In the genomic region with DNA sequence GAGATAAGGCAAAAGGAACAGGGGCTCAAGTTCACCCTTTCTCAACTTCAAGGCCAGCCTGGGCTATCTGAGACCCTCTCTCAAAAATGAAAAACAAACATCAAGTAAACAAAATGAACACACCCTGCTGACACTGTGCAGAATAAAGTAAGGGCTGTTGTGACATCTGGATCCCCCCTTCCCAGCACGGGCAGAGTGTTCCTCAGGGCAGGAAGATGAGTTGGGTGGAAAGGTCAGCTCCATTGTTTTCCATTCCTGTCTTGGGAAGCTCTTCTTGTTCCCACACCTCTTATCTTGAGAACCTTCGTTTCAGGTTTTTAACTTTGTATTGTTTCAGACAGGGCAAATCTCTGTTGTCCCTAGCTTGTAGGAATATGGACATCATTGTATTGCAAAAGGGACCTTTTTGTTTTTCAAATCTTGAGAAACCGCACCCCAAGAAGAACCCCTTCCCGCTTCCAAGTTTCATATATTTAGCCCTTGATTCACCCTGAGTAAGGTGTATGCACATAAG, we compare ENCODE assay signal across 22 mouse cellular contexts.
A peak's percentile ranks its signal among the peaks of the same experiment; 100 is the strongest.
DNase-seq lines count a peak whose midpoint lies in the region; ATAC-seq and TF ChIP-seq lines count a peak whose summit lies in the region.
"Had no signal": no experiment of that assay in that cellular context is flagged by ENCODE, and none has a peak within 500 bp of the region (broad histone marks: within the 10 kb centered on the region; RNA-seq: fewer than 3 reads in every experiment).

No protein-coding gene starts in this region.

- no peak overlapping the region for H3K4me3 ChIP-seq in kidney, adult 2 months (ENCODE audit: insufficient read depth, low read depth, low read length)
- H3K4me3 ChIP-seq in brown adipose tissue, adult 24 weeks (ENCODE audit: insufficient read depth, low read depth, low read length), result no peak overlapping the region
- no peak overlapping the region for H3K4me3 ChIP-seq in hindbrain, embryonic 11.5 days (ENCODE audit: low read depth, low read length)
- H3K4me3 ChIP-seq: embryonic facial prominence, embryonic 10.5 days; embryonic facial prominence, embryonic 12.5 days; forebrain, embryonic 13.5 days; forebrain, embryonic 15.5 days had no signal

- intact Hi-C loops in heart, postnatal 14 days (cut with DNase I), result no loop called here

- H3K4me1 ChIP-seq in kidney, adult 2 months (ENCODE audit: control insufficient read depth, insufficient read depth, low read length), result no peaks in the 10 kb centered on the region
- peaks cover 20% of the 10 kb centered on the region for H3K4me1 ChIP-seq in brown adipose tissue, adult 24 weeks (ENCODE audit: control insufficient read depth, insufficient read depth, insufficient read length, low read length)
- H3K4me1 ChIP-seq in hindbrain, embryonic 11.5 days (replicated peaks; ENCODE audit: control insufficient read depth, insufficient read depth, low read length), result no peaks in the 10 kb centered on the region
- H3K4me1 ChIP-seq: embryonic facial prominence, embryonic 12.5 days; forebrain, embryonic 13.5 days; forebrain, embryonic 15.5 days had no signal

- no peak overlapping the region for H3K9ac ChIP-seq in hindbrain, embryonic 11.5 days (ENCODE audit: low read depth, low read length)
- H3K9ac ChIP-seq: embryonic facial prominence, embryonic 12.5 days; forebrain, embryonic 13.5 days; forebrain, embryonic 15.5 days; forebrain, postnatal 0 days had no signal

- ATAC-seq in hindbrain, embryonic 11.5 days (ENCODE audit: low FRiP score), result no peak
- ATAC-seq: forebrain, embryonic 13.5 days; forebrain, embryonic 15.5 days; forebrain, postnatal 0 days had no signal

- 79% methylated on average over 4 of the region's 4 CpGs for WGBS in kidney, adult 2 months
- 74% methylated on average over 4 of the region's 4 CpGs for WGBS in hindbrain, embryonic 11.5 days

- H3K27ac ChIP-seq in kidney, adult 2 months (ENCODE audit: insufficient read depth, low read depth, low read length), result no peak overlapping the region
- peak overlapping the region; percentile 76 for H3K27ac ChIP-seq in brown adipose tissue, adult 24 weeks (replicated peaks; ENCODE audit: low read depth, low read length)
- H3K27ac ChIP-seq in hindbrain, embryonic 11.5 days (ENCODE audit: low read depth, low read length), result no peak overlapping the region
- H3K27ac ChIP-seq: embryonic facial prominence, embryonic 10.5 days; embryonic facial prominence, embryonic 12.5 days; forebrain, embryonic 13.5 days; forebrain, embryonic 15.5 days had no signal

- DNase-seq in heart, adult 11 months, result peak; percentile 89
- DNase-seq in heart, postnatal 14 days, result no peak
- DNase-seq in kidney, adult 2 months, result peak; percentile 13
- no peak for DNase-seq in kidney, adult 9 months
- peak; percentile 82 for DNase-seq in R1 (ENCODE audit: low read depth, low spot score)
- no peak for DNase-seq in hindbrain, embryonic 11.5 days (ENCODE audit: low spot score)
- DNase-seq in kidney, adult 8-10 months, result no peak
- DNase-seq: adrenal gland, adult 2 months; adrenal gland, postnatal 10 days; adrenal gland, postnatal 25 days; B cell, adult 2 months; cerebellum, adult 11-12 months; cerebellum, adult 2 months; cerebellum, adult 9-10 months; cerebellum, postnatal 10 days; cerebellum, postnatal 25 days; forebrain, postnatal 0 days had no signal

- no peak for TF ChIP-seq POLR2A in kidney, adult 2 months (IDR thresholded peaks at IDR 0.05; ENCODE audit: low read depth, low read length)

- no peaks in the 10 kb centered on the region for H3K27me3 ChIP-seq in kidney, adult 2 months (replicated peaks; ENCODE audit: control insufficient read depth, insufficient read depth, low read length)
- H3K27me3 ChIP-seq in hindbrain, embryonic 11.5 days (ENCODE audit: control insufficient read depth, insufficient read depth, low read length), result no peaks in the 10 kb centered on the region
- H3K27me3 ChIP-seq: embryonic facial prominence, embryonic 12.5 days; forebrain, embryonic 13.5 days; forebrain, embryonic 15.5 days had no signal

- TF ChIP-seq CTCF in kidney, adult 2 months (conservative IDR thresholded peaks at IDR 0.05; ENCODE audit: insufficient read depth, insufficient read length, low read depth, low read length), result no peak

- no peak overlapping the region for H3K4me2 ChIP-seq in hindbrain, embryonic 11.5 days (replicated peaks; ENCODE audit: low read depth, low read length)
- H3K4me2 ChIP-seq: embryonic facial prominence, embryonic 12.5 days; forebrain, embryonic 13.5 days; forebrain, embryonic 15.5 days had no signal

- H3K36me3 ChIP-seq in kidney, adult 2 months (ENCODE audit: control insufficient read depth, insufficient read depth, low read length), result no peaks in the 10 kb centered on the region
- H3K36me3 ChIP-seq in hindbrain, embryonic 11.5 days (ENCODE audit: control insufficient read depth, insufficient read depth, low read length), result no peaks in the 10 kb centered on the region
- H3K36me3 ChIP-seq: embryonic facial prominence, embryonic 10.5 days; embryonic facial prominence, embryonic 12.5 days; forebrain, embryonic 15.5 days had no signal

- no peaks in the 10 kb centered on the region for H3K9me3 ChIP-seq in hindbrain, embryonic 11.5 days (ENCODE audit: control insufficient read depth, low read length)
- H3K9me3 ChIP-seq: embryonic facial prominence, embryonic 10.5 days; embryonic facial prominence, embryonic 12.5 days; forebrain, embryonic 13.5 days; forebrain, embryonic 15.5 days had no signal

Comparison
In these comparisons a context has a peak if more than half of its experiments do, and no peak if none do; other contexts are left out.
1. DNase-seq: peak in heart, adult 11 months (single experiment), kidney, adult 2 months (single experiment) and R1 (single experiment); none in heart, postnatal 14 days (0 of 2), kidney, adult 9 months (single experiment), hindbrain, embryonic 11.5 days (single experiment) and kidney, adult 8-10 months (0 of 2).